Mouse (Mus musculus) mammary gland, adult 2 months (tissue): ENCODE measurements around the gene Ran. TPM values are rescaled to one million over a fixed set of nuclear protein-coding genes. Genes with fewer than 3 reads are reported as not detected.

Experiments used
- polyA plus RNA-seq: library from polyadenylated mRNA; depleted of rRNA; stranded (reverse); fragments of >200 nt; gene quantifications from 2 replicates; pipeline ENCODE4 v1.2.3, GENCODE M21; 2012; ENCODE audit warnings: low replicate concordance; rRNA removed

The Ran gene
- 42.9 and 64.3 TPM in 2 replicates for polyA plus RNA-seq

DNA sequence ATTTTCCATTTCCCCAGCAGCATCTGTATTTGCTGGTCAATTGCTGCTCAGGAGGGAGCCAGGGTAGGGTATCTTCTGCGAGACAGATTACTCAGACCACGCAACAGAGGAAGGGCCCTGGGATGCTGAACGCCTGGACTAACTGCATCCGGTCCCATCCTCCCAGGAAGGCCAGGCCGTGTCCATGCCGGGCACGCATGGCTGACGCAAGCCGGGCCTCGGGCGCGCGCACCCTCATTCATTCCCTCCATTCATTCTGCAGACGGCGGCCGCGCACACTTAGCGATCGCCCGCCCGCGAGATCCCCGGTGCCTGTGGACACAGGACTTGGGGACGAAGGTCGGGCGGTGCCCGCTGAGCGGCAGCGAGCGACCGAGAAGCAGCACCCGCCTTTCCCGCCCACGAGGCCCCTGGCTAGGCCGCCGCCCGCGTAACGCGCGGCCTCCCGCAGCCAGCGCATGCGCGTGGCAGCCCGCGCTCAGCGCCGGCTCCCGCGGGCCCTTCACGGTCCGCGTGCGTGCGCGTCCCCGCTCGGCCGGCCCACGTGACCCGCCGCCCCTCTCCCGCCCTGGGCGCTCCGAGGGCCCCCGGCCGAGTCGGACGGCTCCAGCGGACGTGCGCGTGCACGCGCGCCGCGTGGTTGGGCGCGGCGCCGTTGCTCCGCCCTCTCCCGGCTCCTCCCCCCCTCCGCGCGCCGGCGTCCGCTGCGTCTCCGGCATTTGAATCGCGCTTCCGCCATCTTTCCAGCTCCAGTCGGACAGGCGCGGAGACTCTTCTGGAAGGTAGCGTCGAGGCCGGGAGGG is at the start of gene Ran:
Gene Ran, plus strand, starts transcription at position 573 of the 803 bp plus-strand sequence.

DNA sequence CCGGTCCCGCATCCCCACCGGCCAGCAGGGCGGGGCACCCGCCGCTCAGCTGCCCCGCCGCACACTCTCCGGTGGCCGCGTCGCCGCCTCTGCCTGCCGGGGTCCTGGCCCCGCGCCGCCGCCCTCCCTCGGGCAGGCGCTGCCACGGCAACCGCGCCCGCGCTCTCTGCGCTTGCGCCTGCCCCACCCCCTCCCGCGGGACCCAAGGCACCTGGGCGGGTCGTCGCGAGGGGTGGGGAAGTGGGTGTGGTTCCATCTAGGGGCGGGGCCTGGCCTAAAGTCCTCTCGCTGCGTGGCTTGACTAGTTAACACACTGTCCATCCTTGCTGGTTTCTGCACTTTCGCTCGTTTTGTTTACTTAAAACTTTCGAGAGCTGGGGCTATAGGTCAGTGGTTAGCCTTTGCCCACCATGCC is 11.4 kb upstream of the Ran start, which contains the start of gene Stx2:
Gene Stx2, minus strand, starts transcription at position 163 of the 415 bp plus-strand sequence.

Other genes with a start within 250 kb of the Ran start
- gene Rimbp2, start 66.6 kb upstream of the Ran start, polyA plus RNA-seq = 0.04 and 0.07 TPM in 2 replicates
- 39.3 and 57.4 TPM in 2 replicates for gene Stx2, start 11.5 kb upstream of the Ran start, polyA plus RNA-seq
- gene Adgrd1, start 76.7 kb downstream of the Ran start, polyA plus RNA-seq = 20.0 and 21.8 TPM in 2 replicates